Mouse (Mus musculus) forelimb bud, embryonic 11.5 days (tissue): Measurements from ENCODE around the gene Ica1l.

ENCODE experiments used
- DNase-seq: peaks from one replicate; pipeline ENCODE4 v3.0.0-alpha.2; 2012; ENCODE audit warnings: low read depth, low spot score

Gene Ica1l

GRCm38 (mm10) chr1:59966171-59966785, 76.7 kb downstream of the Ica1l start:
- DNase-seq: no peak

DNA sequence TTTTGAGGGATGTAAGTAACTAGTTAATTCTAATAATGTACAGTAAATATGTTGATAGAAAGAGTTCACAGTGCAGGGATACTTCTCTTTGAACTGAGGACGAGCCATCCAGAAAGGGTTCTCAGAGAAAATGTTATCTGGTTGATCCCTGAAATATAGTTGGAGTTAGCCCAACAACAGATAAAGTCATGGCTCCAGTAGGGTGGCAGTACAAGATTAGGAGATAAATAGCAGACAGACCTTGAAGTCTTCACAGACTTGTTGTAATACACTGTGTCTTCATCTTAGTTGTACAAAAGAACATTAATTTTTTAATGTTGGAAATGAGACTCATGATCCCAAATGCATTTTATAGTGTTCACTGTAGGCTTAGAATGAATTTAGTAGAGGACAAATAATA, 83.0 kb downstream of the Ica1l start:
- DNase-seq: no peak

DNA sequence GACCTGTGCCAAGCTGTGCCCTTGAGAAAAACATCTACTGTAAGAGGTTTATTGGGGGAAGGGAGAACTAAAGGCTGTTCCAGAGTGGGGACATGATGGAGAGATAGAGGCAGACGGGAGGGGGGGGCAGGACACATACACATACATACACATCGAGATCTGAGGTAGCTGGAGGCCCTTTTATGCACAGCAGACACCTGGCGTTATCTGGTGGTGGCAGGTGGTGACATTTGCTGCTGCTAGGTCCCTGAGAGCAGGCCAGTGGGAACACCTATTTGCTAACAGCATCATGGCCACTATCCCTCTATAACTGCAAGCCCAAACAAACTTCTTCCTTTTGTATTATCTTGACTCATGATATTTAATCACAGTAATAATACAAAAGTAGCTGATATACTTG, 85.8 kb downstream of the Ica1l start:
- DNase-seq: no peak

DNA sequence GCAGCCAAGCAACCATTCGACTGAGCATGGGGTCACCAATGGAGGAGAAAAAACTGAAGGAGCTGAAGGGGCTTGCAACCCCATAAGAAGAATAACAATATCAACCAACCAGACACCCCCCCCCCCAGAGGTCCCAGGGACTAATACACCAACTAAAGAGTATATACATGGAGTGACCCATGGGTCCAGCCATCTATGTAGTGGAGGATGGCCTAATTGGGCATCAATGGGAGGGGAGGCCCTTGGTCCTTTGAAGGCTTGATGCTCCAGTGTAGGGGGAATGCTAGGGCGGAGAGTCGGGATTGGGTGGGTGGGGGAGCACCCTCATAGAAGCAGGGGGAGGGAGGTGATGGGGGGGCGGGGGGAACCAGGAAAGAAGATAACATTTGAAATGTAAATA, 95.5 kb downstream of the Ica1l start:
- no peak for DNase-seq

- no peak for DNase-seq
Observed at GRCm38 (mm10) chr1:59945969-59946368, 97.0 kb downstream of the Ica1l start.

GRCm38 (mm10) chr1:59943825-59944224, 99.2 kb downstream of the Ica1l start:
- no peak for DNase-seq

- no peak for DNase-seq
Observed at GRCm38 (mm10) chr1:59942057-59942790, 100.8 kb downstream of the Ica1l start.

DNA sequence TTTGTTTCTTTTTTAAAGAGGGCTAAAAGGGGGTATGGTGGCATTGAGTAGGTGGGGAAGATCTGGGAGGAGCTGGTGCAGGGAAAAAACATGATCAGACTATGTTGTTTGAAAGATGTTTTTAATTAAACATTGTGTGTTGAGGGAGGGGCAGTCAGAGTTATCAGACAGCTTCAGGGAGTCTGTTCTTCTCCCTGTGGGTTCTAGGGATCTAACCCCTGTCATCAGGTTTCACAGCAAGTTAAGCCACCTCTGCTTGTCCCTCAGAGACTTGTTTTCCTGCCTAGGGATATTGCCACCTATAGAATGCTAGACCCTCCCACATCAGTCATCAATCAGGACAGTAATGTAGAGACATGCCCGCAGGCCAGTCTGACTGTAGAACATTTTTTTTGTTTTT, 101.9 kb downstream of the Ica1l start:
- DNase-seq: no peak

DNA sequence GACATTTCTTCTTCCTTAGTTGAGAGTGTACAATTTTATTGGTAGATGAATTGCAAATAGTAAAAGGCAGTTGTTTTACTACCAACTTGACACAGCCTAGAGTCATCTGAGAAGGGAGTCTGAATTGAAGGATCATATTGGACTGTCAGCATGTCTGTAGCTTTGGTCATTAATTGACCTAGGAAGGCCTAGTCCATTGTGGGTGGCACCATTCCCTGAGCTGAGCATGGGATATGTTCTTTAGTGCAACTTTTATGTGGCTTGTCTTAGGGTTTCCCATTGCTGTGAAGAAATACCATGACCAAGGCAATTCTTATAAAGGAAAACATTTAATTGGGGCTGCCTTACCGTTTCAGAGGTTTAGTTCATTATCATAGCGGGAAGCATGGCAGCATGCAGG, 110.0 kb downstream of the Ica1l start:
- no peak for DNase-seq
